Mouse (Mus musculus) thymus, adult 2 months (tissue): ENCODE results near the gene Kif3c. TPM values are rescaled to one million over a fixed set of nuclear protein-coding genes. Genes with fewer than 3 reads are reported as not detected.
A peak's percentile ranks its signal among the peaks of the same experiment; 100 is the strongest.

Source experiments
- DNase-seq: peaks from one replicate; pipeline ENCODE4 v3.0.0; 2021
- H3K27ac ChIP-seq: fragments of 200-500 bp; 2 replicates; pipeline ENCODE4 v1.5.1; 2012; ENCODE audit warnings: low read length, control low read depth; ENCODE audit not compliant: control insufficient read depth, insufficient read depth
- H3K27me3 ChIP-seq: fragments of 200-500 bp; 2 replicates; pipeline ENCODE4 v1.6.1; 2012; ENCODE audit warnings: mild to moderate bottlenecking, low read length, moderate library complexity, mixed read lengths; ENCODE audit not compliant: control insufficient read depth, insufficient read depth
- H3K36me3 ChIP-seq: fragments of 200-500 bp; 2 replicates; pipeline ENCODE4 v1.6.1; 2012; ENCODE audit warnings: mild to moderate bottlenecking, low read length, moderate library complexity; ENCODE audit not compliant: control insufficient read depth, insufficient read depth
- H3K4me1 ChIP-seq: fragments of 200-500 bp; replicated peaks from 2 replicates; pipeline ENCODE4 v1.6.1; 2012; ENCODE audit warnings: low read length; ENCODE audit not compliant: control insufficient read depth, insufficient read depth
- H3K4me3 ChIP-seq: fragments of 200-500 bp; 2 replicates; pipeline ENCODE4 v1.5.1; 2012; ENCODE audit warnings: mild to moderate bottlenecking, low read length, control low read depth, moderate library complexity; ENCODE audit not compliant: control insufficient read depth, insufficient read depth
- CTCF ChIP-seq: fragments of 200-500 bp; IDR thresholded peaks from 2 replicates; pipeline ENCODE4 v1.5.1; 2012; ENCODE audit warnings: mild to moderate bottlenecking, control low read depth, low read length, moderate library complexity, borderline replicate concordance; ENCODE audit not compliant: control insufficient read depth, poor library complexity, insufficient read depth; ENCODE audit errors: extremely low read depth
- POLR2A ChIP-seq: fragments of 200-500 bp; IDR thresholded peaks from 2 replicates; pipeline ENCODE4 v1.6.1; 2012; ENCODE audit warnings: mild to moderate bottlenecking, low read length, control low read depth, moderate library complexity; ENCODE audit not compliant: control insufficient read depth, poor library complexity, insufficient read depth; ENCODE audit errors: extremely low read depth
- WGBS: fragments of 180-500 bp; shearing (Covaris S2); methylation state at CpG from one replicate; pipeline ENCODE4 v1.1.7; 2018; 5-methylcytosine and 5-hydroxymethylcytosine counted together
- polyA plus RNA-seq: library from polyadenylated mRNA; depleted of rRNA; stranded (reverse); fragments of >200 nt; gene quantifications from 2 replicates; pipeline ENCODE4 v1.2.3, GENCODE M21; 2012; rRNA removed

Gene Kif3c
- polyA plus RNA-seq = 17.5 and 17.6 TPM in 2 replicates

- TF ChIP-seq POLR2A = 0 out of 2 replicates have a peak, but pooled peaks have one; percentile 32
- no peak for TF ChIP-seq CTCF
- Histone ChIP-seq H3K4me3 (peak within 1 kb of the TSS; percentile 69), H3K27me3 (no peaks in the 10 kb centered on the region), H3K4me1 (peaks cover 14% of the 10 kb centered on the region), H3K27ac (peak within 1 kb of the TSS; percentile 2), H3K36me3 (no peaks in the 10 kb centered on the region)
- peak; percentile 87 for DNase-seq
- WGBS = 13% methylated on average over 47 of the region's 48 CpGs
Measured at GRCm38 (mm10) chr12:3364508-3365448, at the start of gene Kif3c. Gene Kif3c (plus strand): TSS chr12:3365132.

DNA sequence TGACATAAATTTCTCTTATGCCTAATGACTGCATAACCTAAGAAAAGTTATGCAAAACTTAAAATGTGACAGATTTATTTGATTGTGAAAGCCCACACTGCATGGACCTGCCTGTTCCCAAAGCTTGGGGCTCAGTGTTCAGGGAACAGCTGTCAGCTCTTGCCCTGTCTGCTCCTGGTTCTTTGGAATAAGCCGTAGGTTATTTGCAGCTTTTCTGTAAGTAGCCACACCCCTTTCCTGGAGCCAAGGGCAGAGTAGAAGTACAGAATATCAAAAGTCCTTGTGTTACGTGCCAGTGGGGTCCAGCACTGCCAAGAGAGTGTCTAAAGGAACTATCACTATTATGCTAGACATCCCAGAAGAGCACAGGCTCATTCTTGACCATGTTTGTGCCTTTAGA is 48.8 kb upstream of the Kif3c start:
- 79% methylated on average over 2 of the region's 2 CpGs for whole genome bisulfite sequencing
- no peak for DNase-seq
- TF ChIP-seq CTCF (no peak), POLR2A (no peak)
- no peaks in the 10 kb centered on the region for H3K36me3 ChIP-seq
- no peaks in the 10 kb centered on the region for H3K4me1 ChIP-seq
- H3K27me3 ChIP-seq = no peaks in the 10 kb centered on the region
- no peak overlapping the region for H3K27ac ChIP-seq
- no peak overlapping the region for H3K4me3 ChIP-seq

DNA sequence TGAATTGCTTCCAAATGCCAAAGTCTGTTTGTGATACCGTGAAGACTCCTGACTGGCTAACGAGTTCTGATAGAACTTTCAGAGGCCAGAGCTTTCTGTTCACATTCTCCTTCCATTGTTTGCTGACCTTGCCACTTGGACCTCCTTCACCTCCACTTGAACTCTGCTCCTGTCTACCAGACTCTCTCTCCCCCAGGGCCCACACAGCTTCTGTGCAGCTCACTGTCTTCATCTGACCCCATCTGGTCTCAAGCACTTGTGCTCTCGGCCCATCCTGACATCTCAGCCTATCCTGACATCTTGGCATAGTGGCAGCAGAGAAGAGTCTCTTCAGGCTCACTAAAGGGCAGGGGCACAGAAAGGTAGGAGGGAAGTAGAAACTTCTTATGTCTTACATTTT is 48.0 kb upstream of the Kif3c start:
- Histone ChIP-seq H3K4me3 (no peak overlapping the region), H3K27me3 (no peaks in the 10 kb centered on the region), H3K36me3 (no peaks in the 10 kb centered on the region), H3K27ac (no peak overlapping the region), H3K4me1 (peaks cover 2% of the 10 kb centered on the region; the same call in 1 of the 2 replicates)
- no peak for DNase-seq
- WGBS = 98% methylated on average over 3 of the region's 3 CpGs
- TF ChIP-seq POLR2A (no peak), CTCF (no peak)

- TF ChIP-seq CTCF = no peak
- TF ChIP-seq POLR2A = no peak
- DNase-seq = no peak
- H3K36me3 ChIP-seq = no peaks in the 10 kb centered on the region
- peaks cover 2% of the 10 kb centered on the region; the same call in 1 of the 2 replicates for H3K4me1 ChIP-seq
- no peak overlapping the region for H3K27ac ChIP-seq
- 84% methylated on average over 4 of the region's 4 CpGs for WGBS
- H3K4me3 ChIP-seq = no peak overlapping the region
- H3K27me3 ChIP-seq = no peaks in the 10 kb centered on the region
Measured at GRCm38 (mm10) chr12:3319377-3319776, 45.6 kb upstream of the Kif3c start.

GRCm38 (mm10) chr12:3323241-3323640 is 41.7 kb upstream of the Kif3c start:
- DNase-seq = no peak
- Histone ChIP-seq H3K27ac (no peak overlapping the region), H3K36me3 (no peaks in the 10 kb centered on the region), H3K27me3 (no peaks in the 10 kb centered on the region), H3K4me1 (peaks cover 2% of the 10 kb centered on the region; the same call in 1 of the 2 replicates), H3K4me3 (no peak overlapping the region)
- WGBS = 91% methylated on average over 6 of the region's 6 CpGs
- TF ChIP-seq CTCF (no peak), POLR2A (no peak)

GRCm38 (mm10) chr12:3325232-3325631 is 39.7 kb upstream of the Kif3c start:
- TF ChIP-seq POLR2A = no peak
- TF ChIP-seq CTCF = no peak
- no peaks in the 10 kb centered on the region for H3K27me3 ChIP-seq
- H3K4me3 ChIP-seq = no peak overlapping the region
- H3K36me3 ChIP-seq = no peaks in the 10 kb centered on the region
- DNase-seq = no peak
- H3K4me1 ChIP-seq = peaks cover 2% of the 10 kb centered on the region; the same call in 1 of the 2 replicates
- H3K27ac ChIP-seq = no peak overlapping the region
- 95% methylated on average over 2 of the region's 2 CpGs for WGBS
